Mouse (Mus musculus): ENCODE results near the gene Cadps2.

The Cadps2 gene

DNA sequence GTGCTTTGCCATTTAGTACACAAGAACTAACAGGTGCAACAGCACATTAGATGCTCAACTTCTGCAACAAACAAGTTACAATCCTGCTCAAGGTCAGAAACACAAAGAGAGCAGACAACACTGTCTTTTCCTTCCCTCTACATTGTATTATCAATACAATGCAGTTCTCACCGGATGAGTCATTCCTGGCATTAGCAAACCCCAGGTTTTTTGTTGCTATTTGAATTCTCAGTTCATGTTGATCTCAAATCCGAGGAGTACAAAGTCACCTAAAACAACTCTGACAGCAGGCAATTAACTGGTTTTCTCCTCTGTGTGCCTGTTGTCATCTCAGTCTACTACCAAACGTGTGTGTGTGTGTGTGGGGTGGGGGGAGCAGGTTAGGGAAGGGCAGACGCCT lies 483.1 kb downstream of the Cadps2 start:
- no peak for DNase-seq (ENCODE audit: low read depth)

DNA sequence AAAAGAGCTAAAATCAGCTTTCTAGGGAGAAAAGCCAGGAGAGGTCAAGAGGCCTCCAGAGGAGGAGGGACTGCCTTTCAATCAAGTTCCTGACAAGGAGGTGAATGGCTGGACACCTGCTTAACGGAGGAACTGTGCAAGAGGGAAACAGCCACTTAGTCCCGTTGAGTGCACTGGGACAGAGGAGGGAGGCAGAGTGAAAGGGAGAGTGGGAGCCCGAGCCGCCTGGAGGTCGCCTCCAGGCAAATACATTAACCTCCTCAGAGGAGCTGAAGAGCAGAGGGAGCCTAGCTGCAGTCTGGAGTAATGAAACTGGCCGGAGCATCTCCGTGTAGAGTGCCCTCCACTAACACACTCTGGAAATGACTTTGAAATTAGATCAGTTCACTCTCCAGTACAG lies 485.7 kb downstream of the Cadps2 start:
- DNase-seq (ENCODE audit: low read depth): no peak

DNA sequence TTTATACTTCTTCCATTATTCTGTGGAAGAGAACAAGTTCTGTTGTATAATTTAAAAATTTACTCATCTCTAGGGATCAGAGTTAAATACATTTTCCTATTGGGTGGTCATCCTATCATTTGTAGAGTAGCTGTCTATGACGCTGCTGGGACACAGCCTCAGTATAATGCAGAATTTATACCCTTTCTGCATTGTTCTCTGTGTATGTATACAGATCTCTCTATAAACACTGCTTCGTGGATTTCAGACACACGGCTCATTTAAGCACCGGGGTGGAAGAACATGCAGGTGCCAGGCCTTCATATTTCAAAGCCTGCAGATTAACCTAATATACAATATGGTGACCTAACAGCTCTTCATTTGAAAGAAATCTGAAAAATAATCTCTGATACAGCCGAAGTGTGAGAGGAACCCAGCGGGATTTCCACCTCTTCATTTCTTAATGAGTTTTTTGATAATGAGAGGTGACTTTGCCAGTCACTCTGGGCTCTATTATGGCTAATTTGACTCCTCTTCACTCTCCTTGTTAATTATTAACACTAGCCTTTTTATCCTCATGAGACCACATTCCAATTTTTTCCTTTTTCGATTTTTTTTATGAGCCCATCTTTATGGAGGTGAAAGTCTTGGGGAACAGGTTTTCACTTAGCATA lies 501.7 kb downstream of the Cadps2 start:
- no peak for DNase-seq (ENCODE audit: low read depth)

GRCm38 (mm10) chr6:23314945-23315344 lies 524.3 kb downstream of the Cadps2 start:
- no peak for DNase-seq (ENCODE audit: low read depth)

DNA sequence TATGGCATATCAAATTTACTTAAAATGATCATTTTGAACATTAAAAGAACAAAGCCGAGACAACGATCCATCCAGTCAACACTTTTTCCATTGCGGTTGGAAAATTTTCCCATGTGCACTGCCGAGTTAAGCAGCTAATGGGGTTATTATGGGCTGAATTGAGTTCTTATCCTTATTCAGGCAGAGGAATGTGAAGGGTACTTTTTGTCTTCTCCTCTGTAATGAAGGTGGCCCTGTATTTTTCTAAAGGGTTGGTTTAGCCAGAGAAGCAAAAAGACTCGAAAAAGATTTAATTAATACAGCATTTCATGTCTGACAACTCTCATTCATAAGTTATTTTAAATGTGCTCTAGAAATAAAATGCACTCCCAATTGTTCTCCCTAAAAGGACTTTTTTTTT lies 524.9 kb downstream of the Cadps2 start:
- no peak for DNase-seq (ENCODE audit: low read depth)

- no peak for DNase-seq (ENCODE audit: low read depth)
Measured at GRCm38 (mm10) chr6:23306046-23306445, 533.2 kb downstream of the Cadps2 start.

GRCm38 (mm10) chr6:23298596-23298995 lies 540.6 kb downstream of the Cadps2 start:
- DNase-seq (ENCODE audit: low read depth): no peak

GRCm38 (mm10) chr6:23294685-23295084 lies 544.5 kb downstream of the Cadps2 start:
- DNase-seq (ENCODE audit: low read depth): no peak

GRCm38 (mm10) chr6:23288752-23289151 lies 550.5 kb downstream of the Cadps2 start:
- no peak for DNase-seq (ENCODE audit: low read depth)

GRCm38 (mm10) chr6:23281514-23281820 lies 557.8 kb downstream of the Cadps2 start:
- no peak for DNase-seq (ENCODE audit: low read depth)

DNA sequence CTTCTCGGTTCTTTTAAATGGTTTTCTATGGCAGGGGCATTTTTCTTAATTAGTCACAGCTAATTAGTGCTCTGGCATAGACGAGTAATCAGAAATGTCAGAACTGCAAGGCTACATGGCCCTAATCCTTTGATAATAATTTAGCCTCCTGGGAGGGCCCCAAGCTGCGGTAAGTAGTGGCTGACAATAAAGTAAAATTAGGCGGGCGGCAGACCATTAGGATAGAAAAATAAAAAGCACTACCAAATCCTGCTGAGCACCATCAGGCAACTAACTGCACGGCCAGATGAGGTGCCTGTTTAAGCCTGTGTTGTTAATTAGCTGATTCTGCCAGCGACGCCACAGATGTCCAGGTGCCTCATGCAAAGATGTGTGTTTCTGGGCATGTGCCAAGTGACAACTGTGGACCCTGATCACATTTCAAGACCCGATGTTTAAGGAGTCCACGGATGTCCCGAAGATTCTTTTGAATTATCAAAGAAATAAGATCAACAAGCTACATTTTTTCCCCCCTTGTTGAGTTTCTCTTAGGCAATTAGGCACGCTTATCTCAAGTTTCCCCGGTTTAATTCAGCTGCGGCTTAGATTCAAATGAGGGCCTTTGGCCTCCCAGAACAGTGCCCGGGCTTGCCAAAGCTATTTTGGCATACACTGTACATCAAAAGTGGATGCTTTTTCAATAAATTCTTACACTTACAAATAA lies 558.3 kb downstream of the Cadps2 start:
- no peak for DNase-seq (ENCODE audit: low read depth)

DNA sequence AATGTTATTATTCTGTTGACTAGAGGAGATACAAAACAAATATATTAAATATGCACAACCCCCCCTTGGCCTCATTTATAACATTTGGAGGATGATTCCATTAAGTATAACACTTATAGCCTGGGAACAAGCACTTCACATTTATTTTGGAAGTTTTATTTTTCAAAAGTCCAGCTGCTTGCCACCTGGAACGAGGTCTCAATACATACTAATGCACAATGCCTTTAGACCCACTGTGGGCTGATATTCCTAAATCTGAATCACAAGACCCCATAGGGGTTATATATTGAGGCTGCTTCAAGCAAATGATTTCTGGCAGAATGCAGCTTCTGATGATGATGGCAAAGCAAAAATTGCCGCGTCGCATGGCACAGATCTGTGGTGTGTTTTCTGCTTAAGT lies 565.7 kb downstream of the Cadps2 start:
- no peak for DNase-seq (ENCODE audit: low read depth)

GRCm38 (mm10) chr6:23272979-23273378 lies 566.2 kb downstream of the Cadps2 start:
- DNase-seq (ENCODE audit: low read depth): no peak

DNA sequence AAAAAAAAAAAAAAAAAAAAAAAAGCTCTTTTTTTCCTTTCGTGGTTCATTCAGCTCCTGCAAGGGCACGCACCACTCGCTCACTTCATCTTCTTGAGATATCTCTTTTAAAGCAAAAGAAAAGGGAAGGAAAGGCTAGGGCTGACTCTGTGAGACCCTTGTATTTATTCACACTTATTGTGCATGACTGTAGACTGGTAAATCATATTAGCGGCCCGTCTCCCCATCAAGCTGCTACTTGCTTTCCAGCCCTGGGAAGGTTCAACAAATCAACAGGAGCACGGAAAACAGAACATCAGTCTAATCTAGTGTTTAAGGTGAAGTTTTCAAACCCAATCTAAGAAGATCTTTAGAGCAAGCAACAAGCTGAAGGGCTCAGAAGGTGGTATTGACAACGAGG lies 566.7 kb downstream of the Cadps2 start:
- DNase-seq (ENCODE audit: low read depth): no peak

GRCm38 (mm10) chr6:23260738-23261050 lies 578.5 kb downstream of the Cadps2 start:
- DNase-seq (ENCODE audit: low read depth): no peak

DNA sequence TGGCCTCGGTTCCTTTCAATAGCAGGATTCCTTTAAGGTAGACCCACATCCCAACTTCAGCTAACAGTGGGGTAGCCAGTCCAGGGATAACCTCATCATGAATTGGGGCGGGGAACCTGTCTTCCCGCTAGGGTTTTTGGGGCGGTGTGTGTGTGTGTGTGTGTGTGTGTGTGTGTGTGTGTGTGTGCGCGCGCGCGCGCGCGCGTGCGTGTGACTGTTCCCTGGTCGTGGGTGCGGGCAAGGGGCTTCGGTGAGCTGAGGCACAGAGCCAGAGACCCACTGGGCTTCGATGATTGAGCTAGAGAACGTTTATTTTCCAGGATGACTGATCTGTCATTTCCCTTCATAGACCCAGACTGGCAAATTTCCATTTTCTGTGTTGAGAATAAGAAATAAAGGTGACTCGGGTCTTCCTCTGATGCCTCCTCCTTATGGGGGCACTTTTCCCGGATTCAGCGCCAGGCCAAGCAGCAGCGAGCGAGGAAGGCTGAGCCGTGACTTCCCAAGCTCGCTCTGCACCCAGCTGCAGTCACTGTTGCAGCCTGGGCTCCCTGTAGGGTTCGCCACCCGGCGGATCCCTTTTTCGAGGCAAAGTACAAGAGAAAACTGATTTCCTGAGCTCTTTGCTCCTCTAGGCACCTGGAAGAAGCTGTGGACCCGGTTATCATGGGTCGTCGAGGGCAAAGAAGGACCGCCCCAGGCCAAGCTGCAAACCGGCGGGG lies 579.0 kb downstream of the Cadps2 start:
- DNase-seq (ENCODE audit: low read depth): no peak

DNA sequence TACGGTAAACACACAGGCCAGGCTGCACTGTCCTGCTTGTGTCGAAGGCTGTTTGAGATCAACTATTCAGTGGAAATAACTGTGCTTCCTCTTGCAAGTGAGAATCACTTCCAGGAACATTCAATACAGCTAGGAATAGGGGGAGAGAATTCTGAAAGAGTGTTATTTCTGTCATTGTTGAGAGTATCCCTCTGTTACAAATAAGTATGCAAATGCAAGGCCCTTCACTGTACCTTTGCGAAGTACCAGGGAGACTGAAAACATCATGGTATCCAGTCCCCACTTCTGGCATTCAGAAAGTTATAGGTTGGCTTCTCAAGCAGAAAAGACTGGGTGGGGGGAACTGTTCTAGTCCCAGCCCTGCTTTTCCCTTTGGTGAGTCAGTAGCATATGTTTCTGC lies 581.2 kb downstream of the Cadps2 start:
- DNase-seq (ENCODE audit: low read depth): no peak

DNA sequence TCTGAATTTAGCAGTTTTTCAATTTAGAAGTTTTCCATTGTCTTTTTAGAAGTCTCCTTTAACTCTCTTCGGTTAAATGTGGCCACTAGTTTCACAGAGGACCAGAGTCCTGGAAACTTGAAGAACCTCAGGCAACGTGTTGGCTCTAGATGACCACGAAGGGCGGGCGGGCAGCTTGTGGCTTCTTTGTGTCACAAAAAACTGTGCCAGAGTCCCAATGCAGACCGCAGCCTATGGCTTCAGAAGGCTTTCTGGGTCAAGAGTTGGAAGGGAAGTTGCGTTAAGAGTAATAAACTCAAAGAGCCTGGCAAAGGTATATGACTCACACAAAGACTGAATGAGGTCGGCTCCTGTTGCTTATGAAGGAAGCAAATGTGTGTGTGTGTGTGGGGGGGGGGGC lies 584.1 kb downstream of the Cadps2 start:
- no peak for DNase-seq (ENCODE audit: low read depth)

DNA sequence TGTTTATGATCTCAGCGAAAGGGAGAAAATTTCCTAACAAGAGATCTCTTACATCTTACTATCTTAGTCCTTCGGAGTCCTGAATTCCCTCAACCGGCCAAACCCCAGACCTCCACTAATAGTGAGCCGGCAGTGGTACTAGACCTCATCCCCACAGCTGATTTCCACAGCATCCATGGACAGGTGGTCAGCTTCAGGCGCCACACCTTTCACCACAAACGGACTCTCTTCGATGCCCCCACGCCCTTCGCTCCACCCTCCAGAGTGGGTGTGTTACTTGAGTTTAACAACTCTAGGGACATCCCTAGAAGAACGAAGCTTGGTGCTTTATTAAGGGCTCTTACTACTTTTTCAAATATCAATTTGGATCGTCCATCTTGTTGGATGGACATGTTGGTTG lies 584.6 kb downstream of the Cadps2 start:
- DNase-seq (ENCODE audit: low read depth): no peak

- DNase-seq (ENCODE audit: low read depth): no peak
Measured at GRCm38 (mm10) chr6:23253353-23254311, 585.6 kb downstream of the Cadps2 start.

DNA sequence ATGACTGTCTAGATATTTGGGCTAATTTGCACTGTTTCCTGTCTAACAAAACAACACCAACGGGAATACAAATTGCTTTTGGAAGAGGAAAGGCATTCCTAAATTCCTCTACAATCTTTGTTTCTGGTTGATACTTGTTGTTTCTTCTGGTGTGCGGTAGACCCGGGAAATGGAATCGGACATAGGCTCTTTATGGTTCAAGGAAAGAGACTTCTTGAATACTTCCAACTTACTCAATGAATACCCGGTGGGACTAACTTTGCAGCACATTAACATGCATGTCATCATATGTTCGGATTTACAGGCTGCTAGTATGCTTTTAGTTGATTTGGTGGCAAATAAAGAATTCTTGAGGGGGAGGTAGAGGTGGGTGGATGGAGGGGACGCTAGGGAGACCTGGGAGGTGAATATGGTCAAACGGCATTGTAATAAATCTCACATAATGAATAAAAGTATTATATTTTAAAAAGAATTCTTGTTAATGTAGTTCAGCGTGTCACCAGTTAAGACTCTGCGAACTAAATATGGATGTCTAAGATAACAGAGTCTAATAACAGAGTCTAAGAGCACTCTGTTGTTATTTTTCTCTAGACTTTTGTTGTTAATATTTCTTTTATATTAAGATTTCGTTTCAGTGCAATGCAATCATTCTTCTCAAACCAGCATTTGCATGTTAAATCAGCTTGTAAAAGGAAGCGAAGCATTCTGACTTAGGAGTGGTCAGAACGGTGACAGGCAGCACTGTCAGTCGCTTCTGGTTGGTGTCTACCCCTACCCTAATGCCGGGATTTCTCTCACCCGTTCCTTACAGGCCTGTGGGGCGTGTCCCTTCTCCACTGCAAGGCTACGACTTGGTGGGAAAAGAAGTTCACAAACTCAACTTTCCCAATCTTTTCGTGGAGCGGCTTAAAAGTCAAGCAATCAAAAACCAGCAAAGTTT lies 586.8 kb downstream of the Cadps2 start:
- DNase-seq (ENCODE audit: low read depth): no peak
